Mouse (Mus musculus) olfactory bulb, adult 2 months (tissue): ENCODE measurements around the gene Polr2a. TPM values are rescaled to one million over a fixed set of nuclear protein-coding genes. Genes with fewer than 3 reads are reported as not detected.
A peak's percentile ranks its signal among the peaks of the same experiment; 100 is the strongest.

Experiments
- H3K27ac ChIP-seq: fragments of 200-500 bp; 2 replicates; pipeline ENCODE4 v1.5.1; 2012; ENCODE audit warnings: low read depth, low read length; ENCODE audit not compliant: insufficient read depth
- H3K4me1 ChIP-seq: fragments of 200-500 bp; 2 replicates; pipeline ENCODE4 v1.6.1; 2012; ENCODE audit warnings: low read length; ENCODE audit not compliant: control insufficient read depth, insufficient read depth
- H3K4me3 ChIP-seq: fragments of 200-500 bp; 2 replicates; pipeline ENCODE4 v1.5.1; 2012; ENCODE audit warnings: mild to moderate bottlenecking, low read depth, low read length, moderate library complexity; ENCODE audit not compliant: insufficient read depth
- CTCF ChIP-seq: fragments of 200-500 bp; IDR thresholded peaks from 2 replicates; pipeline ENCODE4 v1.5.1; 2012; ENCODE audit warnings: low read depth, mild to moderate bottlenecking, low read length, moderate library complexity; ENCODE audit not compliant: insufficient read depth
- POLR2A ChIP-seq: fragments of 200-500 bp; IDR thresholded peaks from 2 replicates; pipeline ENCODE4 v1.6.1; 2012; ENCODE audit warnings: mild to moderate bottlenecking, low read depth, low read length, moderate library complexity; ENCODE audit not compliant: insufficient read depth
- WGBS: fragments of 180-500 bp; shearing (Covaris S2); methylation state at CpG from one replicate; pipeline ENCODE4 v1.1.7; 2018; 5-methylcytosine and 5-hydroxymethylcytosine counted together
- polyA plus RNA-seq: library from polyadenylated mRNA; stranded (reverse); fragments of >200 nt; gene quantifications from 2 replicates; pipeline ENCODE4 v1.2.4, GENCODE M21; 2012; ENCODE audit warnings: low replicate concordance; ENCODE audit not compliant: missing spikeins, insufficient read depth, insufficient read length

Gene Polr2a
- polyA plus RNA-seq, 1 experiment = 105 TPM

- TF ChIP-seq CTCF (no peak), POLR2A (no peak)
- H3K27ac ChIP-seq = no peak overlapping the region
- H3K4me3 ChIP-seq = no peak overlapping the region
- H3K4me1 ChIP-seq = no peaks in the 10 kb centered on the region
- 48% methylated on average over 5 of the region's 5 CpGs for WGBS
These were observed 32.5 kb downstream of the Polr2a start for GRCm38 (mm10) chr11:69725951-69726350.

DNA sequence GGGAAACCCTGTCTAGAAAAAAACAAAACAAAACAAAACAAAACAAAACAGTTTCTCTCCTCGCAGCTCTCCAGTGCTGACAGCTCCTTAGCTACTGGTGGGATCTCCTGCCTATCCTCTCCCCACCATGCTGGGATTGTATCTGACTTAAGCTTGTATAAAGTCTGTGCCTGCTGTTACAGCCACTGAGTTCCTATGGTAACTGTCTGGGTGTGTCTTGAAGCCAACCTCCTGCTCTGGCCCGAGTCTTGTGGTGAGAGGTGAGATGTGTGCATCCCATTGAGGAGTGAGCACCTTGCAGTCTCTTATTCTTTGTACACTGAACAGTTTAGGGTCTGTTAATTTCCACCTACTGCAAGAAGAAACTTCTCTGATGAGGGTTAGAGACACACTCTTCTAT is 35.4 kb downstream of the Polr2a start:
- TF ChIP-seq CTCF (no peak), POLR2A (no peak)
- Histone ChIP-seq H3K4me3 (no peak overlapping the region), H3K27ac (no peak overlapping the region), H3K4me1 (no peaks in the 10 kb centered on the region)
- 60% methylated on average over 2 of the region's 2 CpGs for WGBS

- TF ChIP-seq CTCF (no peak), POLR2A (no peak)
These were observed 37.6 kb downstream of the Polr2a start for GRCm38 (mm10) chr11:69720852-69721251.

GRCm38 (mm10) chr11:69719423-69719822 is 39.0 kb downstream of the Polr2a start:
- no peaks in the 10 kb centered on the region for H3K4me1 ChIP-seq
- 73% methylated on average over 6 of the region's 6 CpGs for WGBS
- TF ChIP-seq CTCF = no peak
- no peak for TF ChIP-seq POLR2A
- H3K27ac ChIP-seq = no peak overlapping the region
- H3K4me3 ChIP-seq = no peak overlapping the region

More at GRCm38 (mm10) chr11:69720852-69721251, 37.6 kb downstream of the Polr2a start:
- H3K4me3 ChIP-seq = no peak overlapping the region
- no peak overlapping the region for H3K27ac ChIP-seq
- 80% methylated on average over 6 of the region's 6 CpGs for WGBS
- no peaks in the 10 kb centered on the region for H3K4me1 ChIP-seq

DNA sequence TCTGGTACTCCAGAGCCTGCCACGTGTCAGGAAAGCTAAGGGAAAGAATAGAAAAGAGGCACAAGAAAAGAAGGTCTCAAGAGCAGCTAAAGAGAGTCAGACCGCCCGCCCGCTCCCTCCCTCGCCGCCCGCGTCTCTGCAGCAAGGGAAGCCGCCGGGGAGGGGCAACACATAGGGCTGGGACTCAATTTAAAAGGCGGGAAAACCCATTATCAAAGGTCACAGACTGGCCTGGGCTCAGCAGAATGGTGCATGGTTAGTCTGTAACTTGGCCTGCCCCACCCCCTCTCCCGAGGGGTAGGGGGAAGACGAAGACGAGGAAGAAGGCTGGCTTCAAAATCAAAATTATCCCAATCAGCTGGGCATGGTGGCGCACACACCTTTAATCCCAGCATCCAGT is 39.8 kb downstream of the Polr2a start:
- no peak overlapping the region for H3K27ac ChIP-seq
- TF ChIP-seq POLR2A (no peak), CTCF (no peak)
- WGBS = 37% methylated on average over 15 of the region's 15 CpGs
- no peaks in the 10 kb centered on the region for H3K4me1 ChIP-seq
- no peak overlapping the region for H3K4me3 ChIP-seq

DNA sequence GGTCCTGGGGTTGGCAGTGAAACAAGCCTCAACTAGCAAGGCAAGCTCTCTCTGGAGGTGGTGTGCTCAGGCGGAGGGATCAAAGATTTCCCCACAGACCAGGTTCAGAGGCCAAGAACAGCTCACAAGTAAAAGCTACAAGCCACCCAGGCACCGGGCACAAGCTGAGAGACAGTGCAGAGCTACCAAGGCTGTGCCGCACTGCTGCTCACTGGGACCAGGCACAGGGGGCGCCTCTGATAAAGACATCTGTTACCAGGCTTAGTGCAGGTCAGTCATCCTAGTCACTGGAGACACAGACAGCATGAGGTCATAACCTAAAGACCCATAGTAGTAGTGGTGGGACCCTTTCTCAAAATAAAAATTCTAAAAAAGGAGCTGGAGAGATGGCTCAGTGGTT is 41.5 kb downstream of the Polr2a start:
- WGBS = 81% methylated on average over 4 of the region's 4 CpGs
- Histone ChIP-seq H3K4me3 (no peak overlapping the region), H3K4me1 (no peaks in the 10 kb centered on the region), H3K27ac (no peak overlapping the region)
- TF ChIP-seq CTCF (no peak), POLR2A (no peak)

DNA sequence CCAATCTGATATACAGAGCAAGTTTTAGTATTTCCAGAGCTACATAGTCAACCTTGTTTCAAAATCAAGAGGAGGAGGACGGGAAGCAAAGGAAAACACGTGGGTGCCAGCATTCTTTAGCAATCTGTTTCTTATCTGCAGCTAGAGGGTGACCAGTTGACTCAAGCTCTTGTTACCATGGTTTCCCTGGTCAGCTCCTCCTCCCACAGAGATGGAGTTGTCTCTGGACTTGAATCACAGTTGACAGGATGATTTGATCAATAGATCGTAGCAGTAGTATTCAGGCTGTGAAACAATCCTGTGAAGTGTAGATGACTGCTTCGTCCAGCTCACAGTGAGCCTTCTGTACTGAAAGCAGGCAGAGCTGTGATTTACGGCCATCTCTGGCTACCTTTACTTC is 42.5 kb downstream of the Polr2a start:
- Histone ChIP-seq H3K4me1 (no peaks in the 10 kb centered on the region), H3K27ac (no peak overlapping the region), H3K4me3 (no peak overlapping the region)
- no peak for TF ChIP-seq POLR2A
- TF ChIP-seq CTCF = no peak
- WGBS = 51% methylated on average over 5 of the region's 5 CpGs

DNA sequence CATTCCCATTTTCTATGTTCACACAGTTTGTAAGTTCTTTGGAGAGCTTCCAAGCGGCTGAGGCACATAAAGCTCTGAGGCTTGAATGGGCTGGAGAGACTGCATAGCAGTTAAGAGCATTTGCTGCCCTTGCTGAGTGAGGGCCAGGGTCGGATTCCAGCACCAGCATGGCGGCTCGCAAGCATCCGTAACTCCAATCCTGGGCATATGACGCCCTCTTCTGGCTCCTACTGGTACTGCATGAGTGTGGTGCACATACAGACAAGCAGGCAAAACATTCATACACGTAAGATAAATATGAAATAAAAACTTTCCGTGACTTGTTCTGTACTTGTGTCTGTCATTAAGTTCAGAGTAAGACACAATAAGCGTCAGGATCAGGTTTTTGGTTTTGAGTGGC is 43.0 kb downstream of the Polr2a start:
- Histone ChIP-seq H3K4me1 (no peaks in the 10 kb centered on the region), H3K4me3 (no peak overlapping the region), H3K27ac (no peak overlapping the region)
- WGBS = 60% methylated on average over 9 of the region's 9 CpGs
- TF ChIP-seq CTCF (0 out of 2 replicates have a peak, but pooled peaks have one; percentile 8), POLR2A (no peak)

DNA sequence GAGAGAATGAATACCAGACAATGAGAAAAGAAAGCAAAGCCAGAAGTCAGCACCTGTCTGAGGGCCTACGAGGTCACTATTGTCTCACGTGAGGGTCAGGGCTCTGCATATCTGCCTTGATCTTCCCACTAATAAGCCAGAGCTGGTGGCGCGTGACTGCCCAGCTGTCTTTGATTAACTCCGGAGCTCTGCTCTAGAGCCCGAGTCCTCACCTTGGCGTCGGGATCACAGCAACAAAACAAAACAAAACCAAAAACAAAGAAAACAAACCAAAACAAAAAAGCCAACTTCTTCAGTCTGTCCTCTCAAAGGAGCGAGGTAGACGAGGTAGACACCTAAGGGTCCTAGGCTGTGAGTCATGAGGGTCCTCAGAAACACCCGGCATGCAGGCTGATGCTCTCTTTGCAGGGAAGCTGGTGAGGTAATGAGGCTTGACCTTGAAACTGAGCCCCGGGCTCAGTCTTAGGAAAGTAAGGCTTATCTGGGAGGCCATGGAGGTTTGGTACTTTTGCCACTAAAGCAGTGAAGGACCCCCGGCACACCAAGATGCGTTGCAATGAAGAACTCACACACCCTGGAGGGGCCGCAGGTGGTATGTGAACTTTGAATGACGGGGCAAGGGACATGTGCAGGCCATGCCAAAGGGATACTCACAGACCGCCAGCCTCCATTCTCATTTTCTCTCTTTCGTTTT is 43.7 kb downstream of the Polr2a start:
- 83% methylated on average over 18 of the region's 18 CpGs for WGBS
- Histone ChIP-seq H3K4me3 (no peak overlapping the region), H3K4me1 (no peaks in the 10 kb centered on the region), H3K27ac (no peak overlapping the region)
- TF ChIP-seq POLR2A (no peak), CTCF (no peak)

- TF ChIP-seq POLR2A = no peak
- TF ChIP-seq CTCF = no peak
- WGBS = 90% methylated on average over 20 of the region's 20 CpGs
- Histone ChIP-seq H3K27ac (no peak overlapping the region), H3K4me3 (no peak overlapping the region), H3K4me1 (no peaks in the 10 kb centered on the region)
These were observed 45.3 kb downstream of the Polr2a start for GRCm38 (mm10) chr11:69712954-69713672.
